Mouse (Mus musculus) bone marrow macrophage, adult 2 months (primary cell): ENCODE results near the gene Ppp1r27. TPM values are rescaled to one million over a fixed set of nuclear protein-coding genes. Genes with fewer than 3 reads are reported as not detected.
A peak's percentile ranks its signal among the peaks of the same experiment; 100 is the strongest.
"Not testable (repeated sequence)": the region's sequence is repeated elsewhere in the genome, so short reads cannot be mapped to it uniquely, and the experiment has no call there.

ENCODE experiments used
- H3K27ac ChIP-seq: 2 replicates; pipeline ENCODE4 v1.5.1; 2012; ENCODE audit warnings: low read depth, low read length; ENCODE audit not compliant: insufficient read depth
- H3K4me1 ChIP-seq: 2 replicates; pipeline ENCODE4 v1.6.1; 2012; ENCODE audit warnings: low read length; ENCODE audit not compliant: control insufficient read depth, insufficient read depth
- H3K4me3 ChIP-seq: 2 replicates; pipeline ENCODE4 v1.5.1; 2012; ENCODE audit warnings: mild to moderate bottlenecking, low read length, moderate library complexity; ENCODE audit not compliant: insufficient read depth
- CTCF ChIP-seq: IDR thresholded peaks from 2 replicates; pipeline ENCODE4 v1.5.1; 2012; ENCODE audit warnings: low read depth, mild to moderate bottlenecking, low read length, moderate library complexity
- POLR2A ChIP-seq: IDR thresholded peaks from 2 replicates; pipeline ENCODE4 v1.6.1; 2012; ENCODE audit warnings: mild to moderate bottlenecking, low read depth, low read length, borderline replicate concordance
- polyA plus RNA-seq: library from polyadenylated mRNA; stranded (reverse); fragments of >200 nt; gene quantifications from 2 replicates; pipeline ENCODE4 v1.2.4, GENCODE M21; 2012; ENCODE audit not compliant: missing spikeins, insufficient read depth, insufficient read length

The Ppp1r27 gene
- polyA plus RNA-seq: not detected in 2 replicates

- Histone ChIP-seq H3K27ac (peak within 1 kb of the TSS; percentile 61), H3K4me1 (peaks cover 38% of the 10 kb centered on the region), H3K4me3 (peak within 1 kb of the TSS; percentile 76)
- no peak for TF ChIP-seq CTCF
- no peak for TF ChIP-seq POLR2A
Observed at GRCm38 (mm10) chr11:120550810-120551440, at the start of gene Ppp1r27. Ppp1r27 (minus strand) TSS chr11:120551132.

- TF ChIP-seq CTCF (no peak), POLR2A (no peak)
- Histone ChIP-seq H3K4me3 (no peak overlapping the region), H3K27ac (no peak overlapping the region), H3K4me1 (peaks cover 23% of the 10 kb centered on the region)
Observed at GRCm38 (mm10) chr11:120600716-120601115, 49.8 kb upstream of the Ppp1r27 start.

- peak overlapping the region; percentile 69 for H3K4me3 ChIP-seq
- TF ChIP-seq CTCF: no peak
- no peak for TF ChIP-seq POLR2A
- peaks cover 23% of the 10 kb centered on the region for H3K4me1 ChIP-seq
- peak overlapping the region; percentile 78 for H3K27ac ChIP-seq
Observed at GRCm38 (mm10) chr11:120598990-120599549, 48.1 kb upstream of the Ppp1r27 start.

GRCm38 (mm10) chr11:120598283-120598989, 47.5 kb upstream of the Ppp1r27 start, which contains the start of the genes Alyref and Anapc11:
Alyref (minus strand) TSS chr11:120598365.
Anapc11 (plus strand) TSS chr11:120598421.
- Histone ChIP-seq H3K4me1 (peaks cover 23% of the 10 kb centered on the region), H3K4me3 (peak within 1 kb of the TSS; percentile 98), H3K27ac (peak within 1 kb of the TSS; percentile 78)
- peak; percentile 44; the same call in 1 of the 2 replicates for TF ChIP-seq POLR2A
- TF ChIP-seq CTCF: no peak

GRCm38 (mm10) chr11:120597240-120598235, 46.6 kb upstream of the Ppp1r27 start:
- H3K4me3 ChIP-seq: peak overlapping the region; percentile 98
- H3K4me1 ChIP-seq: peaks cover 23% of the 10 kb centered on the region
- peak overlapping the region; percentile 54 for H3K27ac ChIP-seq
- TF ChIP-seq CTCF: no peak

- Histone ChIP-seq H3K27ac (no peak overlapping the region), H3K4me1 (no peaks in the 10 kb centered on the region), H3K4me3 (no peak overlapping the region)
- TF ChIP-seq POLR2A: no peak
Observed at GRCm38 (mm10) chr11:120588531-120588930, 37.6 kb upstream of the Ppp1r27 start.

GRCm38 (mm10) chr11:120583937-120584336, 33.0 kb upstream of the Ppp1r27 start:
- Histone ChIP-seq H3K4me3 (no peak overlapping the region), H3K27ac (no peak overlapping the region), H3K4me1 (peaks cover 10% of the 10 kb centered on the region)
- TF ChIP-seq CTCF (no peak), POLR2A (no peak)

- H3K4me3 ChIP-seq: not testable (repeated sequence)
- Histone ChIP-seq H3K27ac (peak overlapping the region; percentile 88; the same call in 1 of the 2 replicates), H3K4me1 (peaks cover 12% of the 10 kb centered on the region)
Observed at GRCm38 (mm10) chr11:120582982-120583293, 32.0 kb upstream of the Ppp1r27 start.

GRCm38 (mm10) chr11:120582268-120582981, 31.5 kb upstream of the Ppp1r27 start:
- peak overlapping the region; percentile 88 for H3K27ac ChIP-seq
- no peak for TF ChIP-seq CTCF
- TF ChIP-seq POLR2A: no peak
- H3K4me1 ChIP-seq: peaks cover 14% of the 10 kb centered on the region
- peak overlapping the region; percentile 87 for H3K4me3 ChIP-seq
